Mouse (Mus musculus) limb, embryonic 10.5 days (tissue): ENCODE data around the gene Map3k20. TPM values are rescaled to one million over a fixed set of nuclear protein-coding genes. Genes with fewer than 3 reads are reported as not detected.

Experiments
- DNase-seq: peaks from one replicate; pipeline ENCODE4 v3.0.0-alpha.2; 2017; ENCODE audit warnings: low spot score
- H3K27ac ChIP-seq: fragments of 300-500 bp; sonication (generic); 2 replicates; pipeline ENCODE4 v1.5.1; 2016; ENCODE audit warnings: mild to moderate bottlenecking
- H3K27me3 ChIP-seq: fragments of 300-500 bp; sonication (generic); 2 replicates; pipeline ENCODE4 v1.6.1; 2016; ENCODE audit warnings: low read depth, mild to moderate bottlenecking; ENCODE audit not compliant: poor library complexity, severe bottlenecking
- H3K36me3 ChIP-seq: fragments of 300-500 bp; sonication (generic); 2 replicates; pipeline ENCODE4 v1.6.1; 2016; ENCODE audit warnings: mild to moderate bottlenecking, moderate library complexity
- H3K4me1 ChIP-seq: fragments of 300-500 bp; sonication (generic); 2 replicates; pipeline ENCODE4 v1.6.1; 2016
- H3K4me3 ChIP-seq: fragments of 300-500 bp; sonication (generic); 2 replicates; pipeline ENCODE4 v1.5.1; 2016; ENCODE audit warnings: mild to moderate bottlenecking, moderate library complexity
- H3K9me3 ChIP-seq: fragments of 300-500 bp; sonication (generic); replicated peaks from 2 replicates; pipeline ENCODE4 v1.6.1; 2016; ENCODE audit warnings: mild to moderate bottlenecking
- WGBS: fragments of 180-500 bp; shearing (Covaris S2); methylation state at CpG from one replicate; pipeline ENCODE4 v1.1.7; 2016; 5-methylcytosine and 5-hydroxymethylcytosine counted together
- polyA plus RNA-seq: library from polyadenylated mRNA; unstranded; fragments of >200 nt; fragmentation: Nextera tagmentation; extraction: Ambion mirVana; gene quantifications from 2 replicates; pipeline ENCODE4 v1.2.1, GENCODE M21; 2016

The Map3k20 gene
- polyA plus RNA-seq, 1 experiment from 2014 or later, result 9.9 TPM

GRCm38 (mm10) chr2:72287142-72287541 lies 1.7 kb downstream of the Map3k20 start:
- Histone ChIP-seq H3K27ac (no peak overlapping the region), H3K36me3 (no peaks in the 10 kb centered on the region), H3K9me3 (no peaks in the 10 kb centered on the region), H3K4me1 (peaks cover 11% of the 10 kb centered on the region), H3K4me3 (no peak overlapping the region), H3K27me3 (no peaks in the 10 kb centered on the region)
- 68% methylated on average over 4 of the region's 4 CpGs for WGBS
- DNase-seq, result no peak

DNA sequence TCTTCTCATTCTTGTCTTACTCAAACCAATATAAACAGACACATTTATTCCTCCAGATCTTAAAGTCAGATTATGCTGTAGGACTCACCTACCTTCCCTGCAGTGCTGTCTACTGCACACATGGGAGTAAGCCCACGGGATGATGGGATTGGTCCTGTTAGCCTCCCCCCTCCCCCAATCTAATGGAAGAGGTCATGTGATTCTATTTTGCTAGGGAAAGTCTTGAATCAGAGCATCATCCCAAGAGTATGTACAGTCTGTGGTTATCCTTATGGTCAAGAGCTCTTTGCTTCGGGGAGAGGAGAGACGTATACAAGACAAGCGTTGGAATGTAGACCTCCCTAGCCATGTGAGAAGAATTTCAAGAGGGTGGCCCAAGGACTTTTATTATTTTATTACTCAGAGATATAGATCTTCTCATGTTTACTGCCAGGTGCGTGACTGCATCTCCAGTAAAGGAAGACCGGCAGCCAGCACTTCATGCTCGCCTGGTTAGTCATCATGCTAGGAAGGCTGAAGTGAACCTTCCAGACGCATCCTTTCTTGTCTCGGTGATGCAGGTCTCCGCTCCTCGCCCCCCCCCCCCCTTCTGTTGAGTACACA lies 3.6 kb downstream of the Map3k20 start:
- no peaks in the 10 kb centered on the region for H3K9me3 ChIP-seq
- H3K4me1 ChIP-seq, result peaks cover 17% of the 10 kb centered on the region
- no peak overlapping the region for H3K4me3 ChIP-seq
- no peak for DNase-seq
- 87% methylated on average over 11 of the region's 11 CpGs for WGBS
- no peaks in the 10 kb centered on the region for H3K27me3 ChIP-seq
- H3K27ac ChIP-seq, result no peak overlapping the region
- H3K36me3 ChIP-seq, result no peaks in the 10 kb centered on the region

- no peak for DNase-seq
- Histone ChIP-seq H3K36me3 (no peaks in the 10 kb centered on the region), H3K4me1 (peaks cover 11% of the 10 kb centered on the region), H3K27me3 (no peaks in the 10 kb centered on the region), H3K4me3 (no peak overlapping the region), H3K9me3 (no peaks in the 10 kb centered on the region), H3K27ac (no peak overlapping the region)
- WGBS, result 69% methylated on average over 1 of the region's 1 CpGs
Measured at GRCm38 (mm10) chr2:72291103-72291502, 5.7 kb downstream of the Map3k20 start.

DNA sequence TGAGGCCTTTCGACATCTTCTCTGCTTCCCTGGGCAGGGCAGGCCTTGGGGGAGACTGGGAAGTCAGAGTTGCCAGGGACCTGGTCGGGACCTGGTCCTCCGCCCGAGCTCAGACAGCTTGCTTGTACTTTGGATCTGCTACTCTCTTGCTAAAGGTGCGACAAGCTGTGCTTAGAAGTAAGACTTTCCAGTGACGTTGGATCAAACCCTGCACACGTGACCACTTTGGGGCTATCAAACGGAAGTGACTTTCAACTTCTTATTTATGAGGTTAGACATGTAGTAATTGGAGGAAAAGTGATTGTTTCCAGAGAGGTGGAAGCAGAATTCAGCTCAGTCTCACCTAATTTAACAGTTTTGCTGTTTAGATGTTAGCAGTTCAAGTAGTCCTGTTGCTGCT lies 7.1 kb downstream of the Map3k20 start:
- Histone ChIP-seq H3K9me3 (no peaks in the 10 kb centered on the region), H3K27ac (no peak overlapping the region), H3K27me3 (no peaks in the 10 kb centered on the region), H3K4me3 (no peak overlapping the region), H3K36me3 (no peaks in the 10 kb centered on the region), H3K4me1 (peaks cover 13% of the 10 kb centered on the region)
- no peak for DNase-seq
- 71% methylated on average over 8 of the region's 8 CpGs for WGBS

DNA sequence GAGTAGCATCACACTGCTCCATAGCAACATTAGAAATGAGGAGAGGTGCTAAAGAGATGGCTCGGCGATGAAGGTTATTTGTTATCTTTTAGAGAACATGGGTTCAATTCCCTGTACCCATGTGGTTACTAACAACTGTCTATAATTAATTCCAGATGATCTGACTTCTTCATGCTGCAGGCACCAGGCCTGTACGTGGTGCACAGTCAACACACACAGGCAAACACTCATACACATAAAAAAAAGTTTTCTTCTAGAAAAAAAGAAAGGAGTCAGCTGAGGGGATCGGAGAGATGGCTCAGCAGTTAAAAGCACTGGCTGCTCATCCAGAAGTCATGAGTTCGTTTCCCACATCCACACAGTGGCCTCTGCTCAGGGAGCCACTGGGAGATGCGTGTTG lies 9.6 kb downstream of the Map3k20 start:
- no peak overlapping the region for H3K27ac ChIP-seq
- no peaks in the 10 kb centered on the region for H3K9me3 ChIP-seq
- no peaks in the 10 kb centered on the region for H3K27me3 ChIP-seq
- 57% methylated on average over 6 of the region's 6 CpGs for WGBS
- peaks cover 15% of the 10 kb centered on the region for H3K4me1 ChIP-seq
- DNase-seq, result no peak
- H3K4me3 ChIP-seq, result no peak overlapping the region
- H3K36me3 ChIP-seq, result peaks cover 5% of the 10 kb centered on the region; the same call in 1 of the 2 replicates

- Histone ChIP-seq H3K9me3 (no peaks in the 10 kb centered on the region), H3K4me3 (no peak overlapping the region), H3K27me3 (no peaks in the 10 kb centered on the region), H3K27ac (no peak overlapping the region), H3K36me3 (peaks cover 7% of the 10 kb centered on the region; the same call in 1 of the 2 replicates), H3K4me1 (peaks cover 15% of the 10 kb centered on the region)
- no peak for DNase-seq
- WGBS, result 89% methylated on average over 10 of the region's 10 CpGs
Measured at GRCm38 (mm10) chr2:72296984-72297715, 11.7 kb downstream of the Map3k20 start.

DNA sequence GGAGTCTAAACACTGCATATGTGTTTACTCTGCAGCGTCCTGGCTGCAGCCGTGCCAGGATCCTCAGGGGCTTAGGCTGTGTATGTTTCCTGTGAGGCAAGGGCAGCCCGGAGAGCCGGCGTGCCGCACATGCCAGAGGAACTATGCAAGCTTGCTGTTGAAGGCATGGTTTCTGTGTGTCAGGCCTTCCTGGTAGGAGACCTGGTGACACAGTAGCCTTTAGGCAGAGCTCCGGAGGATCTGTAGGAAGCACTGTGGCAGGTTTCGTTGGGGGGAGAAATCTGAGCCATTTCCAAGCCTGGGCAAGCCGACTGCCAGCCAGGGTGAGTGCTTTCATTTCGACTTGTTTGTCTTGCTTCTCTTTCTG lies 12.3 kb downstream of the Map3k20 start:
- peaks cover 11% of the 10 kb centered on the region for H3K4me1 ChIP-seq
- no peaks in the 10 kb centered on the region for H3K27me3 ChIP-seq
- H3K36me3 ChIP-seq, result peaks cover 7% of the 10 kb centered on the region; the same call in 1 of the 2 replicates
- H3K9me3 ChIP-seq, result no peaks in the 10 kb centered on the region
- no peak for DNase-seq
- no peak overlapping the region for H3K4me3 ChIP-seq
- H3K27ac ChIP-seq, result no peak overlapping the region
- WGBS, result 77% methylated on average over 10 of the region's 10 CpGs

- no peaks in the 10 kb centered on the region for H3K9me3 ChIP-seq
- DNase-seq, result no peak
- H3K27ac ChIP-seq, result no peak overlapping the region
- H3K36me3 ChIP-seq, result peaks cover 7% of the 10 kb centered on the region; the same call in 1 of the 2 replicates
- no peak overlapping the region for H3K4me3 ChIP-seq
- WGBS, result 65% methylated on average over 4 of the region's 4 CpGs
- H3K27me3 ChIP-seq, result no peaks in the 10 kb centered on the region
- H3K4me1 ChIP-seq, result peaks cover 9% of the 10 kb centered on the region
Measured at GRCm38 (mm10) chr2:72298406-72298805, 13.0 kb downstream of the Map3k20 start.

- H3K4me3 ChIP-seq, result no peak overlapping the region
- H3K27ac ChIP-seq, result no peak overlapping the region
- WGBS, result 86% methylated on average over 9 of the region's 9 CpGs
- H3K9me3 ChIP-seq, result no peaks in the 10 kb centered on the region
- peaks cover 18% of the 10 kb centered on the region for H3K36me3 ChIP-seq
- peaks cover 8% of the 10 kb centered on the region for H3K4me1 ChIP-seq
- no peaks in the 10 kb centered on the region for H3K27me3 ChIP-seq
- DNase-seq, result no peak
Measured at GRCm38 (mm10) chr2:72301194-72301916, 15.9 kb downstream of the Map3k20 start.

DNA sequence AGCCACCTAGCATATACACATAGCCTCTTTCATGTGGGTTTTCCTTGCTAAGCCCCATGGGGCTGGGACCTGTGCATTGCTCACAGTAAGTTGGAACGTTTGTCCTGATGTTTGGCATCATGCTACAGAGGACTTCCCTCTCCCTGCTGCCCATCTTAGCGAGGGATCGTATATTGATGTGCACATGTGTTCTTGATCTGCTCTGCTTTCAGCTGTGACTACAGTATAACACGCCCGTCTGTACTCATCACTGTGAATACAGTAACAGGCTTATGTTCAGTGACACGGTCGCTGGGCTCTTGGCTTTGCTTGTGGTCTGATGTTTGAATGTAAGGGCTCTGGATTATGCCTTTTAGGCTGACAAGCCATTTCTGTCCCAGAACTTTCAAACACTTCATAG lies 20.3 kb downstream of the Map3k20 start:
- H3K27me3 ChIP-seq, result no peaks in the 10 kb centered on the region
- no peaks in the 10 kb centered on the region for H3K9me3 ChIP-seq
- H3K4me1 ChIP-seq, result peaks cover 8% of the 10 kb centered on the region
- WGBS, result 91% methylated on average over 7 of the region's 7 CpGs
- DNase-seq, result no peak
- H3K27ac ChIP-seq, result no peak overlapping the region
- H3K4me3 ChIP-seq, result no peak overlapping the region
- H3K36me3 ChIP-seq, result peaks cover 11% of the 10 kb centered on the region

DNA sequence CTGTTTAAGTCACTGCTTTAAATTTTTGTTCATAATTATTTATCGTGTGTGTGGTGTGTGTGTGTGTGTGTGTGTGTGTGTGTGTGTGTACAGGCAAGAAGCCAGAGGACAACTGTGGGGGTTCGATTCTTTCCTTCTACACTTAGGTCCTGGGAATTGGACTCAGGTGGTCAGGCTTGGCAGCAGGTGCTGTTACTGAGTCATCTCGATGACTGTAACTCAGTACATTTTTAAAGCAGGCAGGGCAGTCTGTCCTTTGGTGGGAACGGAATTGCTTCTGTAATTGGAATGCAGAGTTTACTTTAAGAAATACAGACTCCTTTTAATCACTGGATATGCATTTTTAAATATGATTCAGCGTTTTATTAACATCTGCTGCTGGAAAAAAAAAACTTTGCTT lies 22.9 kb downstream of the Map3k20 start:
- WGBS, result 90% methylated on average over 5 of the region's 5 CpGs
- H3K27ac ChIP-seq, result no peak overlapping the region
- H3K4me1 ChIP-seq, result peaks cover 8% of the 10 kb centered on the region
- H3K27me3 ChIP-seq, result no peaks in the 10 kb centered on the region
- no peaks in the 10 kb centered on the region for H3K9me3 ChIP-seq
- peaks cover 11% of the 10 kb centered on the region for H3K36me3 ChIP-seq
- H3K4me3 ChIP-seq, result no peak overlapping the region
- DNase-seq, result no peak

- WGBS, result 91% methylated on average over 5 of the region's 5 CpGs
- peaks cover 8% of the 10 kb centered on the region for H3K4me1 ChIP-seq
- peaks cover 11% of the 10 kb centered on the region for H3K36me3 ChIP-seq
- no peak overlapping the region for H3K27ac ChIP-seq
- no peak for DNase-seq
- no peaks in the 10 kb centered on the region for H3K27me3 ChIP-seq
- no peak overlapping the region for H3K4me3 ChIP-seq
- no peaks in the 10 kb centered on the region for H3K9me3 ChIP-seq
Measured at GRCm38 (mm10) chr2:72308981-72309380, 23.5 kb downstream of the Map3k20 start.

- Histone ChIP-seq H3K9me3 (no peaks in the 10 kb centered on the region), H3K4me1 (peaks cover 4% of the 10 kb centered on the region; the same call in 1 of the 2 replicates), H3K36me3 (no peaks in the 10 kb centered on the region), H3K4me3 (no peak overlapping the region), H3K27me3 (no peaks in the 10 kb centered on the region), H3K27ac (no peak overlapping the region; the same call in 1 of the 2 replicates)
- whole genome bisulfite sequencing, result 77% methylated on average over 8 of the region's 8 CpGs
- DNase-seq, result no peak
Measured at GRCm38 (mm10) chr2:72311486-72311885, 26.0 kb downstream of the Map3k20 start.
